Mouse (Mus musculus) thymus, postnatal 25 days (tissue): Measurements from ENCODE around the gene Zfp444.

ENCODE experiments used
- DNase-seq: peaks from one replicate; pipeline ENCODE4 v3.0.0; 2022

The Zfp444 gene

GRCm38 (mm10) chr7:6172006-6172649, at the start of gene Zfp444:
Zfp444 (plus strand) TSS chr7:6172226.
- DNase-seq: peak; percentile 97

DNA sequence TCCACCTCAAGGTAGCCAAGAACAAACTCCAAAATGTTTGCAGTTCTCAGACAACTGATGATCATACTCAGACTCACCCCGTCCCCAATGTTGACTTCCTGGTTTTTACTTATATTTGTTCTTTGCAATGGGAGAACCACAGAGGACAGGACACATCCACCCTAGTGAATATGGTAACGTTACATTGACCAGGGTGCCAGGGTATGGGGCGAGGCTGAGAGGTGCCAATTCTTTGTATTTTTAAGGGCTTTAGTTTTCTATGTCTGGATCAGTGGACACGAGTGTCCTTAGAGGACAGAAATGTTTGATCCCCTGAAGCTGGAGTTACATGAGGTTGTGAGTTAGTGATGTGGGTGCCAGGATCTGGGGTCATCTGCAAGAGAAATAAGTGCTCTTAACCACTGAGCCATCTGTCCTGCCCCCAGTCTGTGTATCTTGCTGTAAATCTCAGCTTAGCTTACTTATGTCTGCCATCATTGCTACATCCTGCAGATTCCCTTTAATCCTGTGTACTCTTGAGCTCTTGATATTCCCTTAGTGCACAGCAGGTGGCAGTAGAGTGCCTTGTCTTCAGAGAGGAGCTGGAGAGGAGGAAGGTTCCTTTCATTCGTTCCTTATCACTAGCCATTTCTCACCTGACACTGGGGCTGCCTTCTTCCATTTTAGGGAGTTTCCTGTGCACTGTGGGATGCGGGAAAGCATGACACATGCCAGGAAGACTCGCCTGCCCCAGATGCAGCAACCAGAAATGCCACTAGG, 45.2 kb upstream of the Zfp444 start:
- peak; percentile 82 for DNase-seq

DNA sequence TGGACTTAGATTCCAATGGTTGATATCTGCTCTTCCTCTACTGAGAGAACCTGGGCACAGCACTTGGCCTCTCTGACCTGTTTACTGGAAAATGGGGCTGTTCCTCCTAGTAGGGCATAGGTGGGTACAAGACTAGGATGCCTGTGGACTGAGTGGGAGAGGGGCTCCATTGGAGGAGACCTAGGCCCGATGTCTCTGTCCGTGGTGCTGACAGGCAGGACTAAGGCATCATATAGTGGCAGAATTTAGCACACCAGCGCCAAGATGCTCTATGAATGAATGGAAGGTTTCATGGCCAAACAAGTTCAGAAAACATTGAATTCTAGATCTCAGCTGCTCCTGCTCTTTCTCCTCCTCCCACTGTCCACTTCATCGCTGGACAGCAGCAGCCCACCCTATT, 41.7 kb upstream of the Zfp444 start:
- DNase-seq: no peak

GRCm38 (mm10) chr7:6132646-6133045, 39.4 kb upstream of the Zfp444 start:
- no peak for DNase-seq

- no peak for DNase-seq
Measured at GRCm38 (mm10) chr7:6136497-6136896, 35.5 kb upstream of the Zfp444 start.

DNA sequence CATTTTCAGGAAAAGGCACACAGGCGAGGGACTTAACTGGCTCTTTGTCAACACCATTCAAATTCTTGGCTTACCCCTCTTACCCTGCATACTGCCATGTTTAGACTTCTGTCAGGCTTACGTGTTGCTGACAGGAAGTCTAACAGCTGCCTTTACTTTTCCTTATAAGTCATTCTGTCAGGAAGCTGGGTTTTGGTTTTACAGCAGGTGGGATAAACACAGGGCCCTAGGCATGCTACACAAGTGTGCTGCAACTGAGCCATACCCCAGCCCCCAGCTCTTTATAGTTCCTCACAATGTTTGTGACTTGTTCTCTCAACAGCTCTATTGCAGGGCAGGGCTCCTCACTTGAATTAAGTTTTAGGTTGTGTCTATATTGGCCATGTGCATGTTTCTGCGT, 32.7 kb upstream of the Zfp444 start:
- no peak for DNase-seq

GRCm38 (mm10) chr7:6143991-6144531, 28.0 kb upstream of the Zfp444 start:
- no peak for DNase-seq

- DNase-seq: no peak
Measured at GRCm38 (mm10) chr7:6145423-6146188, 26.4 kb upstream of the Zfp444 start.

GRCm38 (mm10) chr7:6146194-6146981, 25.6 kb upstream of the Zfp444 start:
- no peak for DNase-seq

- no peak for DNase-seq
Measured at GRCm38 (mm10) chr7:6146982-6147325, 25.1 kb upstream of the Zfp444 start.

DNA sequence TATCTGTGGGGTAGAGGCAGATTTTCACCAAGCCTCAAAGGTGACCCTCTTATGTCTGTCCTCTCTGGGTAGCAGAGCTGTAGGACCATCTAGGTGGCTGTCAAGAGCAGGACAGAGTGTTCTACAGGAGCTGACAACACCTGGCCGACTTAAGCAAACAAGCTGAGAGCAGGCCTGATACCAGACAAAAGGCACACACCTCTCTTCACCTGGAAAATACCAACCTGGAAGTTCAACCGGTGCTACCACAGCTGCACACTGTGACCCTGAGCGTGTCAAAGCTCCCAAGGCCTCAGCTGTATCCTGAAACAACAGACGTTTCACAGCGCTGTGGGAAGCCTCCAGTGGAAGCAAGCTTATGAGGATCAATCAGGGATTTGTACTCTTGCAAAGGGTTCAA, 24.3 kb upstream of the Zfp444 start:
- DNase-seq: no peak

GRCm38 (mm10) chr7:6151266-6151665, 20.8 kb upstream of the Zfp444 start:
- DNase-seq: no peak

- DNase-seq: no peak
Measured at GRCm38 (mm10) chr7:6152036-6152435, 20.0 kb upstream of the Zfp444 start.

DNA sequence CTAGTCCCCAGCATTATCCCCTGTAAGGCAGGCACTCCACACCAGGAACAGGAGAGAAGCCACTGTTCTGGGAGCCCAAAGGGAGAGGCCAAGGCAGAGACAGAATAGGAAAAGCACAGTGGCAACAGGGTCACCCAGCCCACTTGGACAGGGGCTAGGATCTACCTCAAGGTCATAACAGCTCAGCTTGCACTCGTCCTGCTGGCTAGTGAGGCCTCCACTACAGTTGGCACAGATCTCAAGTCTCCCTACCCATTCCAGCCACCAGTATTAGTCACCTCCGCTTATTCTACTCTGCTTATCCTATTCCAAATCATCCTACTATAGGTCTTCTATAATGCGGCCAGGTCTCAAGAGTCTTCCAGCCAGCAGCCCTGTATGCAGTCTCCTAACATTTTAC, 18.9 kb upstream of the Zfp444 start:
- DNase-seq: no peak

GRCm38 (mm10) chr7:6154164-6154563, 17.9 kb upstream of the Zfp444 start:
- no peak for DNase-seq

GRCm38 (mm10) chr7:6155031-6155872, 16.8 kb upstream of the Zfp444 start:
- peak; percentile 81 for DNase-seq

DNA sequence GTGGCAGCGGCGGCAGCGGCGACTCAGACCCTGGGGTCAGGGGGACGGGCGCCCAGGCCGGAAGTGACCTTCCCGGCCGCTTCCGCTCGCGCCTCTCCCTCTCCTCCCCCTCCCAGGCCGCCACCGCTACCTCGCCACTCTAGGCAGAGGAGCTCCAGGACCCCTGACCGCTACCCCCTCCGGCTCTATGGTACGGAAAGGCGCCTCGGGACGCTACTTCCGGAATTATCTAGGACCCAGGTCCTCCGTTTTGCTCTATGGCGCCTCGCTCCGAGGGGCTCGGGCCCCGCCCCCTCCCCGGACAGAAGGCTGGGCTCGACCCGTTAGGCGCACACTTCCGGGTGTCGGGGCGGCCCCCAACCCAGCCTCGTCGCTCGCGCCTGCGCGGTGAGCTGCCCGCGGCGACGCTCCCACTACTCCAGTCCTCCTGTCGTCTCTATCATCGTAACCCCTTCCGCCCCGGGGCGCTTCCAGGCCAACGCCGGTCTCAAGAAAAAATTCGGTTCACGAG, 16.1 kb upstream of the Zfp444 start, which contains the start of gene Zfp787:
Gene Zfp787, minus strand, starts transcription at position 97 of the 511 bp plus-strand sequence.
- DNase-seq: peak; percentile 97

DNA sequence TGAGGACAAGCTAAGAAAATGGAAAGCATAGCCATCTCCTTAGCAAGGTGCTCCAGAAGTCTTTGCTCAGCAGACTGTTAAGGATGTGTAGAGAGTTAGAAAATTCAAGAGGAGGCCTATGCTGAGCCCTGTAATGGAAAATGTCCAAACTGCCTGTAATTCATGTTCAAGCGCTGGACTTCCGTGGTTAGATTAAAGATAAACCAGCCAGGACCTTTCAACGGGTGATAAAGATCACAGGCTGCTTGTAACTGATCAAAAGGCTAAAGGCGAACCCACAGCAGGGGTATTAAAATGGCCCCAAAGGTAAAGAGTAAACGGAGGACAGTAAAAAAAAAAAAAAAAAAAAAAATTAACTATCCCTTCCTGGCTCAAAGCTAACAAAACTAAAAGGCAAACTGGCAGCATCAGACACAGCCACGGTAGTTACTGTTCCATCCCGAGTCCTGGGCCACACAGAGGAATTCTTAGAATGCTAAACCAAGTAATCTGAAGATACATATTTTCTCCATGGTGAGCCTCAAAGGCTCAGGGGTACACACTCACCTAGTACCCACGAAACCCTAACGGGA, 15.0 kb upstream of the Zfp444 start:
- no peak for DNase-seq

DNA sequence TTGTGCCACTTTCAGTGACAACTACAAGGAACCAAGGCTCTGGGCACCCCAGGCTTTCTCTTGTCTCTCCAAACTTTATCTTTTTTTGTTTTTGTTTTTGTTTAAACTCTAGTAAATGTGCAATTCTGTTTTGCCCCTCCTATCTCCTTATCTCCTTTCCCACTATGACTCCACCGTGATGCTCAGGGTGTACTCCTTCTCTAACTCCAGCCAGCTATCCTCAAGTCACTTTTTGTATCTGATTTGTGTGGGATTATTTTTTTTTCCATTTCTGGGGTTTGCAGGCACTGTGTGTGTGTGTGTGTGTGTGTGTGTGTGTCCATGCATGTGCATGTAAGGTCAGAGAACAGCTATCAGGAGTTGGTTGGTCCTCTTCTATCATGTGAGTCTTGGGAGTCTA, 14.5 kb upstream of the Zfp444 start:
- DNase-seq: no peak

- DNase-seq: no peak
Measured at GRCm38 (mm10) chr7:6159604-6160003, 12.4 kb upstream of the Zfp444 start.

GRCm38 (mm10) chr7:6161541-6161940, 10.5 kb upstream of the Zfp444 start:
- DNase-seq: no peak
